Mouse (Mus musculus) lung, postnatal 0 days (tissue): ENCODE measurements around the gene Rad51b. TPM values are rescaled to one million over a fixed set of nuclear protein-coding genes. Genes with fewer than 3 reads are reported as not detected.
A peak's percentile ranks its signal among the peaks of the same experiment; 100 is the strongest.

Source experiments
- ATAC-seq: fragments of 200-750 bp; cut with Nextera tagmentation; 2 replicates; pipeline ENCODE4 v1.8.0; 2017; ENCODE audit warnings: moderate library complexity
- DNase-seq: peaks from one replicate; pipeline ENCODE4 v3.0.0-alpha.2; 2016; ENCODE audit warnings: low spot score
- H3K27ac ChIP-seq: fragments of 300-500 bp; sonication (generic); 2 replicates; pipeline ENCODE4 v1.5.1; 2014; ENCODE audit warnings: antibody characterized with exemption, mild to moderate bottlenecking, low read length, mixed read lengths
- H3K27me3 ChIP-seq: fragments of 300-500 bp; sonication (generic); replicated peaks from 2 replicates; pipeline ENCODE4 v1.6.1; 2014; ENCODE audit warnings: low read length, mixed read lengths; ENCODE audit not compliant: insufficient read depth
- H3K36me3 ChIP-seq: fragments of 300-500 bp; sonication (generic); 2 replicates; pipeline ENCODE4 v1.6.1; 2014; ENCODE audit warnings: low read length, mixed read lengths; ENCODE audit not compliant: insufficient read depth
- H3K4me1 ChIP-seq: fragments of 300-500 bp; sonication (generic); 2 replicates; pipeline ENCODE4 v1.6.1; 2014; ENCODE audit warnings: antibody characterized with exemption, low read depth, low read length, mixed read lengths; ENCODE audit not compliant: insufficient read depth
- H3K4me2 ChIP-seq: fragments of 300-500 bp; sonication (generic); replicated peaks from 2 replicates; pipeline ENCODE4 v1.6.1; 2014; ENCODE audit warnings: low read depth, mild to moderate bottlenecking, low read length, moderate library complexity, mixed read lengths
- H3K4me3 ChIP-seq: fragments of 300-500 bp; sonication (generic); 2 replicates; pipeline ENCODE4 v1.5.1; 2014; ENCODE audit warnings: low read depth, low read length
- H3K9ac ChIP-seq: fragments of 300-500 bp; sonication (generic); replicated peaks from 2 replicates; pipeline ENCODE4 v1.6.1; 2014; ENCODE audit warnings: low read depth, mild to moderate bottlenecking
- H3K9me3 ChIP-seq: fragments of 300-500 bp; sonication (generic); 2 replicates; pipeline ENCODE4 v1.6.1; 2016; ENCODE audit warnings: low read length, mixed read lengths
- CTCF ChIP-seq: IDR thresholded peaks from 2 replicates; pipeline ENCODE4 v1.5.1; 2016; ENCODE audit warnings: antibody characterized with exemption, mild to moderate bottlenecking
- EP300 ChIP-seq: IDR thresholded peaks from 2 replicates; pipeline ENCODE4 v1.6.1; 2016; ENCODE audit warnings: antibody characterized with exemption, mild to moderate bottlenecking, control low read depth
- WGBS: fragments of 180-500 bp; shearing (Covaris S2); extraction: QIAGEN DNeasy Blood & Tissue Kit; methylation state at CpG from one replicate; pipeline ENCODE4 v1.1.7; 2014; 5-methylcytosine and 5-hydroxymethylcytosine counted together
- polyA plus RNA-seq: library from polyadenylated mRNA; unstranded; fragments of >200 nt; fragmentation: Nextera tagmentation; extraction: Ambion mirVana; gene quantifications from 2 replicates; pipeline ENCODE4 v1.2.1, GENCODE M21; 2015

Gene Rad51b
- polyA plus RNA-seq, 1 experiment from 2014 or later, result 1.3 TPM

GRCm38 (mm10) chr12:79490626-79491025, 193.5 kb downstream of the Rad51b start:
- Histone ChIP-seq H3K27ac (no peak overlapping the region), H3K4me1 (no peaks in the 10 kb centered on the region), H3K9me3 (no peaks in the 10 kb centered on the region), H3K9ac (no peak overlapping the region), H3K4me3 (no peak overlapping the region), H3K4me2 (no peak overlapping the region), H3K27me3 (no peaks in the 10 kb centered on the region), H3K36me3 (no peaks in the 10 kb centered on the region)
- 78% methylated on average over 5 of the region's 5 CpGs for WGBS
- ATAC-seq, result no peak
- no peak for DNase-seq
- TF ChIP-seq EP300 (no peak), CTCF (no peak)

- ATAC-seq (no peak), DNase-seq (no peak)
- Histone ChIP-seq H3K9me3 (no peaks in the 10 kb centered on the region), H3K9ac (no peak overlapping the region), H3K36me3 (no peaks in the 10 kb centered on the region), H3K4me1 (no peaks in the 10 kb centered on the region), H3K4me3 (no peak overlapping the region), H3K27me3 (no peaks in the 10 kb centered on the region), H3K4me2 (no peak overlapping the region), H3K27ac (no peak overlapping the region)
- TF ChIP-seq CTCF (no peak), EP300 (no peak)
- 78% methylated on average over 4 of the region's 4 CpGs for WGBS
Measured at GRCm38 (mm10) chr12:79492175-79492574, 195.1 kb downstream of the Rad51b start.

- TF ChIP-seq EP300 (no peak), CTCF (no peak)
- no peaks in the 10 kb centered on the region for H3K36me3 ChIP-seq
- DNase-seq (no peak), ATAC-seq (no peak)
- no peaks in the 10 kb centered on the region for H3K4me1 ChIP-seq
- H3K4me3 ChIP-seq, result no peak overlapping the region
- 75% methylated on average over 4 of the region's 4 CpGs for WGBS
- no peak overlapping the region for H3K27ac ChIP-seq
- H3K9ac ChIP-seq, result no peak overlapping the region
- no peak overlapping the region for H3K4me2 ChIP-seq
- H3K27me3 ChIP-seq, result no peaks in the 10 kb centered on the region
- H3K9me3 ChIP-seq, result no peaks in the 10 kb centered on the region
Measured at GRCm38 (mm10) chr12:79492613-79493012, 195.5 kb downstream of the Rad51b start.

GRCm38 (mm10) chr12:79493481-79493880, 196.4 kb downstream of the Rad51b start:
- no peak for TF ChIP-seq EP300
- TF ChIP-seq CTCF, result no peak
- WGBS, result 48% methylated on average over 2 of the region's 2 CpGs
- DNase-seq (peak; percentile 11), ATAC-seq (no peak)
- Histone ChIP-seq H3K27me3 (no peaks in the 10 kb centered on the region), H3K4me2 (no peak overlapping the region), H3K4me1 (no peaks in the 10 kb centered on the region), H3K27ac (no peak overlapping the region), H3K9me3 (no peaks in the 10 kb centered on the region), H3K36me3 (no peaks in the 10 kb centered on the region), H3K9ac (no peak overlapping the region), H3K4me3 (no peak overlapping the region)

- no peak for TF ChIP-seq EP300
- no peak for TF ChIP-seq CTCF
- no peaks in the 10 kb centered on the region for H3K9me3 ChIP-seq
- H3K9ac ChIP-seq, result no peak overlapping the region
- no peak overlapping the region for H3K4me2 ChIP-seq
- ATAC-seq (no peak), DNase-seq (no peak)
- no peak overlapping the region for H3K4me3 ChIP-seq
- H3K36me3 ChIP-seq, result no peaks in the 10 kb centered on the region
- no peak overlapping the region for H3K27ac ChIP-seq
- 82% methylated on average over 1 of the region's 1 CpGs for WGBS
- H3K27me3 ChIP-seq, result no peaks in the 10 kb centered on the region
- H3K4me1 ChIP-seq, result no peaks in the 10 kb centered on the region
Measured at GRCm38 (mm10) chr12:79498326-79498725, 201.2 kb downstream of the Rad51b start.

- DNase-seq (no peak), ATAC-seq (no peak)
- H3K27ac ChIP-seq, result no peak overlapping the region
- H3K4me3 ChIP-seq, result no peak overlapping the region
- WGBS, result 87% methylated on average over 5 of the region's 5 CpGs
- no peaks in the 10 kb centered on the region for H3K9me3 ChIP-seq
- H3K4me2 ChIP-seq, result no peak overlapping the region
- no peak overlapping the region for H3K9ac ChIP-seq
- H3K36me3 ChIP-seq, result no peaks in the 10 kb centered on the region
- no peaks in the 10 kb centered on the region for H3K27me3 ChIP-seq
- peaks cover 4% of the 10 kb centered on the region; the same call in 1 of the 2 replicates for H3K4me1 ChIP-seq
- TF ChIP-seq EP300 (no peak), CTCF (no peak)
Measured at GRCm38 (mm10) chr12:79499809-79500208, 202.7 kb downstream of the Rad51b start.

- TF ChIP-seq EP300 (no peak), CTCF (no peak)
- no peak for ATAC-seq
- 63% methylated on average over 3 of the region's 3 CpGs for WGBS
Measured at GRCm38 (mm10) chr12:79501877-79502276, 204.8 kb downstream of the Rad51b start.

More at GRCm38 (mm10) chr12:79501877-79502276, 204.8 kb downstream of the Rad51b start:
- Histone ChIP-seq H3K27me3 (no peaks in the 10 kb centered on the region), H3K4me3 (no peak overlapping the region), H3K4me1 (peaks cover 4% of the 10 kb centered on the region; the same call in 1 of the 2 replicates), H3K27ac (no peak overlapping the region), H3K4me2 (no peak overlapping the region), H3K9me3 (no peaks in the 10 kb centered on the region), H3K9ac (no peak overlapping the region), H3K36me3 (no peaks in the 10 kb centered on the region)
- no peak for DNase-seq
